Mouse (Mus musculus): ENCODE measurements around the gene Mdm4. TPM values are rescaled to one million over a fixed set of nuclear protein-coding genes. Genes with fewer than 3 reads are reported as not detected.

Mdm4 gene
- polyA plus RNA-seq, 2 experiments, result 45.6 to 132 TPM

DNA sequence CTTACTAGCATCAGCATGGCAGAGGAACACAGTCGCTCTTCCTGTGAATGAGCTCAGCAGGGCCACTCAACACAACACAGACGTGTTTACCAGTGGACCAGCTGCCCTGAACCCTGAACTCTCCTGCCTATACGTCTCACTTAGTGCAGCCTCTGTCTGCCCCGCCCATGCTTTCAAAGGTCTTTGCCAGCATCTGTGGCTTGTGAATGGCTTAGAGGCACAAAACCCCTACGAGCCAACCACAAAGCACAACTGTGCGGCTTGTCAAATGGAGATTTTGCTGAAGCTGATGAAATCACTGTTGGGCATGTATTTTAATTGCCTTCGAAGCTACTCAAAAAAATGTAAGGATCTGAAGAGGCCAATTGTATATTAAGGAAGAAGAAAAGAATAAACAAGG, 82.5 kb downstream of the Mdm4 start:
- Histone ChIP-seq H3K4me2 (replicated peaks; ENCODE audit: low read depth, low read length, severe bottlenecking) (no peak overlapping the region), H3K4me3 (replicated peaks; ENCODE audit: low read length) (no peak overlapping the region), H3K27ac (replicated peaks; ENCODE audit: low read depth, low read length) (no peak overlapping the region), H3K36me3 (ENCODE audit: control insufficient read depth, insufficient read depth, low read length) (no peaks in the 10 kb centered on the region), H3K9ac (ENCODE audit: low read depth, low read length, severe bottlenecking) (no peak overlapping the region), H3K9me3 (ENCODE audit: control insufficient read depth, low read length) (no peaks in the 10 kb centered on the region), H3K27me3 (ENCODE audit: control insufficient read depth, insufficient read depth, low read length) (peaks cover 12% of the 10 kb centered on the region; the same call in 1 of the 2 replicates), H3K4me1 (ENCODE audit: control insufficient read depth, insufficient read depth, low read length) (peaks cover 7% of the 10 kb centered on the region)
- ATAC-seq (ENCODE audit: low FRiP score, low read depth) (no peak), DNase-seq (ENCODE audit: low spot score) (no peak)
- 51% methylated on average over 7 of the region's 7 CpGs for WGBS
- no peak for TF ChIP-seq POLR2A (IDR thresholded peaks at IDR 0.05; ENCODE audit: borderline replicate concordance, extremely low read depth, insufficient read depth, insufficient read length)

GRCm38 (mm10) chr1:132945826-132946225, 84.5 kb downstream of the Mdm4 start:
- H3K27ac ChIP-seq (replicated peaks; ENCODE audit: low read depth, low read length), result no peak overlapping the region
- TF ChIP-seq POLR2A (IDR thresholded peaks at IDR 0.05; ENCODE audit: borderline replicate concordance, extremely low read depth, insufficient read depth, insufficient read length), result no peak
- peaks cover 7% of the 10 kb centered on the region for H3K4me1 ChIP-seq (ENCODE audit: control insufficient read depth, insufficient read depth, low read length)
- no peak overlapping the region for H3K4me3 ChIP-seq (replicated peaks; ENCODE audit: low read length)
- no peak overlapping the region for H3K9ac ChIP-seq (ENCODE audit: low read depth, low read length, severe bottlenecking)
- no peak overlapping the region for H3K4me2 ChIP-seq (replicated peaks; ENCODE audit: low read depth, low read length, severe bottlenecking)
- 19% methylated on average over 8 of the region's 8 CpGs for WGBS
- H3K9me3 ChIP-seq (ENCODE audit: control insufficient read depth, low read length), result no peaks in the 10 kb centered on the region
- H3K36me3 ChIP-seq (ENCODE audit: control insufficient read depth, insufficient read depth, low read length), result no peaks in the 10 kb centered on the region
- peaks cover 12% of the 10 kb centered on the region; the same call in 1 of the 2 replicates for H3K27me3 ChIP-seq (ENCODE audit: control insufficient read depth, insufficient read depth, low read length)
- no peak for ATAC-seq (ENCODE audit: low FRiP score, low read depth)
- DNase-seq (ENCODE audit: low spot score), result no peak

DNA sequence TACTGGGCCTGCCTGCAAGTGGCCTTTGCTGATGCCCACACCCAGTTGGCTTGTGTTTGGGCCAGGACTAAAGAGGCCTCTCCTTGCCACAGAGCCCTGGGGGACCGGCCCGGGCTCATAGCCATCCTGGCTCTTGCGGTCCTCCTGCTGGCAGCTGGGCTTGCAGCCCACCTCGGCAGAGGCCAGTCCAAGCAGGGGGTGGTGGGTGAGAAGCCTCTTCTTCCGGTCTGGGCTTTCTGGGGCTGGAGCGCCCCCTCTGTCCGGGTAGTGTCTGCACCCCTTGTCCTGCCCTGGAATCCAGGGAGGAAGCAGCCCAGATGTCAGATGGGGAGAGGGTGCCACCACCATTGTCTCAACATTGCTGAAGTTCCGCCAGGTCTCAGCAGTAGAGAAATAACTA, 91.4 kb downstream of the Mdm4 start:
- Histone ChIP-seq H3K4me1 (ENCODE audit: control insufficient read depth, insufficient read depth, low read length) (no peaks in the 10 kb centered on the region), H3K36me3 (ENCODE audit: control insufficient read depth, insufficient read depth, low read length) (no peaks in the 10 kb centered on the region), H3K4me3 (replicated peaks; ENCODE audit: low read length) (no peak overlapping the region), H3K27ac (replicated peaks; ENCODE audit: low read depth, low read length) (no peak overlapping the region), H3K9me3 (ENCODE audit: control insufficient read depth, low read length) (no peaks in the 10 kb centered on the region), H3K4me2 (replicated peaks; ENCODE audit: low read depth, low read length, severe bottlenecking) (no peak overlapping the region), H3K27me3 (ENCODE audit: control insufficient read depth, insufficient read depth, low read length) (no peaks in the 10 kb centered on the region), H3K9ac (ENCODE audit: low read depth, low read length, severe bottlenecking) (no peak overlapping the region)
- no peak for TF ChIP-seq POLR2A (IDR thresholded peaks at IDR 0.05; ENCODE audit: borderline replicate concordance, extremely low read depth, insufficient read depth, insufficient read length)
- DNase-seq (ENCODE audit: low spot score) (no peak), ATAC-seq (ENCODE audit: low FRiP score, low read depth) (no peak)
- 86% methylated on average over 5 of the region's 8 CpGs for WGBS

DNA sequence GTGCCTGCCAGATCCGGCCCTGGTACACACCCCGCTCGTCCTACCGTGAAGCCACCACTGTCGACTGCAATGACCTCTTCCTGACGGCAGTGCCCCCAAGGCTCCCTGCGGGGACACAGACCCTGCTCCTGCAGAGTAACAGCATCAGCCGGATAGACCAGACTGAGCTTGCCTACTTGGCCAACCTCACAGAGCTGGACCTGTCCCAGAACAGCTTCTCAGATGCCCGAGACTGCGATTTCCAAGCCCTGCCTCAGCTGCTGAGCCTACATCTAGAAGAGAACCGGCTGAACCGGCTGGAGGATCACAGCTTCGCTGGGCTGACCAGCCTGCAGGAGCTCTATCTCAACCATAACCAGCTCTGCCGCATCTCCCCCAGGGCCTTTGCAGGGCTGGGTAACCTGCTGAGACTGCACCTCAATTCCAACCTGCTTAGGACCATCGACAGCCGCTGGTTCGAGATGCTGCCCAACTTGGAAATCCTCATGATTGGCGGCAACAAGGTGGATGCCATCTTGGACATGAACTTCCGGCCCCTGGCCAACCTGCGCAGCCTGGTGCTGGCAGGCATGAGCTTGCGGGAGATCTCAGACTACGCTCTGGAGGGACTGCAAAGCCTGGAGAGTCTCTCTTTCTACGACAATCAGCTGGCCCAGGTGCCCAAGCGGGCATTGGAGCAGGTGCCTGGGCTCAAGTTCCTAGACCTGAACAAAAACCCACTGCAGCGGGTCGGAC, 92.9 kb downstream of the Mdm4 start:
- WGBS, result 84% methylated on average over 25 of the region's 26 CpGs
- H3K4me1 ChIP-seq (ENCODE audit: control insufficient read depth, insufficient read depth, low read length), result no peaks in the 10 kb centered on the region

DNA sequence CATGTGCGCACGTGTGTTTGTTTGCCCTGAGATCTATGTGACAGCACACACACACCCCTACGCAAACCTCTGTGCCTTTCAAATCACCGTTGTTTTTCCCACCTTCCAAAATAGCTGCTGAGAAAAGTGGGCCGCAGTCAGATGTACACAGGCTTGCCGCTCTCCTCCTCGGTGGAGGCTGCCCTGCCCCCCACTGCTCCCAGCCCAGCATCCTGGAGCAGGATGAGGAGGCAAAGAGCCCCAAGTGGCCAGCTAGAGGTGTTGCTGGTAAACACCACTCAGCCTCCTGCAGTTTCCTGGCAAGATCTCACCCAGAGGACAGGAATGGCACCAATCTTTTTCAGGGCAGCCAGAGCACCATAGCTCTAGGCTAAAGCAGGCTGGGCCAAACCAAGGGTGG, 95.5 kb downstream of the Mdm4 start:
- no peak overlapping the region for H3K27ac ChIP-seq (replicated peaks; ENCODE audit: low read depth, low read length)
- no peak overlapping the region for H3K4me3 ChIP-seq (replicated peaks; ENCODE audit: low read length)
- H3K4me1 ChIP-seq (ENCODE audit: control insufficient read depth, insufficient read depth, low read length), result no peaks in the 10 kb centered on the region
- no peak for DNase-seq (ENCODE audit: low spot score)
- no peaks in the 10 kb centered on the region for H3K9me3 ChIP-seq (ENCODE audit: control insufficient read depth, low read length)
- no peak for ATAC-seq (ENCODE audit: low FRiP score, low read depth)
- no peak overlapping the region for H3K4me2 ChIP-seq (replicated peaks; ENCODE audit: low read depth, low read length, severe bottlenecking)
- TF ChIP-seq POLR2A (IDR thresholded peaks at IDR 0.05; ENCODE audit: borderline replicate concordance, extremely low read depth, insufficient read depth, insufficient read length), result no peak
- no peaks in the 10 kb centered on the region for H3K36me3 ChIP-seq (ENCODE audit: control insufficient read depth, insufficient read depth, low read length)
- no peaks in the 10 kb centered on the region for H3K27me3 ChIP-seq (ENCODE audit: control insufficient read depth, insufficient read depth, low read length)
- H3K9ac ChIP-seq (ENCODE audit: low read depth, low read length, severe bottlenecking), result no peak overlapping the region
- WGBS, result 25% methylated on average over 6 of the region's 7 CpGs

More for the DNA sequence above, 92.9 kb downstream of the Mdm4 start:
- DNase-seq (ENCODE audit: low spot score) (no peak), ATAC-seq (ENCODE audit: low FRiP score, low read depth) (no peak)
- Histone ChIP-seq H3K36me3 (ENCODE audit: control insufficient read depth, insufficient read depth, low read length) (no peaks in the 10 kb centered on the region), H3K27ac (replicated peaks; ENCODE audit: low read depth, low read length) (no peak overlapping the region), H3K27me3 (ENCODE audit: control insufficient read depth, insufficient read depth, low read length) (no peaks in the 10 kb centered on the region), H3K4me3 (replicated peaks; ENCODE audit: low read length) (no peak overlapping the region), H3K4me2 (replicated peaks; ENCODE audit: low read depth, low read length, severe bottlenecking) (no peak overlapping the region), H3K9ac (ENCODE audit: low read depth, low read length, severe bottlenecking) (no peak overlapping the region), H3K9me3 (ENCODE audit: control insufficient read depth, low read length) (no peaks in the 10 kb centered on the region)
- TF ChIP-seq POLR2A (IDR thresholded peaks at IDR 0.05; ENCODE audit: borderline replicate concordance, extremely low read depth, insufficient read depth, insufficient read length), result no peak
